ENCODE assay signal across 21 mouse cellular contexts in the genomic region with DNA sequence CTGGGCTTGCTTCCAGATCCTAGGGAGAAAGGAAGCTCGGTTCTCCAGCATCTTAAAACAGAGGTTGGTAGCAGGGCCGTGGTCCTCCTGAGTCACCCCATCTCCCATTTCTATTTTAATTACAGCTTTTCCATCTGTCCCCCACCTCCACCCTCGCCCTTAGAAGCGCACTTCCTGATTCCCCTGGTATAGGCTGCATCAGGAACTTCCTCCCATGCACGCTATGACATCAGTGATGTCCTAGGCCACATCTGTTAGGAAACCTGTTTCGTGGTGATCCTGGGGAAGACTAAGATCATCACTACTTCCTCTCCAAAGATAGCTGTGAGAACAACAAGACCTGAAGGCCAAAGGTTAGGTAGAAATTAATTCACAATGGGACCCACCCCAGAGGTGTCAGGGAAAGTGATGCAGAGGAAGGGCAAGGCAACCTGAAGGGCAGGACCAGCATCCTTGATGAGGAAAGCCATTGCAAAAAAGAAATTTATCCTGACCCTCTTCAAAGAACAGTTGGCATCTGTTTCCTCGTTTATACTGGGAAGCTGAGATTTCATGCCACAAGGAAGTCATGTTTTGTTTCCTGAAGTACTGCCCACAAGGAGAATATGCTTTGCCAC.
DNase-seq lines count a peak whose midpoint lies in the region; ATAC-seq and TF ChIP-seq lines count a peak whose summit lies in the region.
"Had no signal": no experiment of that assay in that cellular context is flagged by ENCODE, and none has a peak within 500 bp of the region (broad histone marks: within the 10 kb centered on the region; RNA-seq: fewer than 3 reads in every experiment).

No protein-coding gene starts in this region.

- intact Hi-C loops in heart, adult 2 months (cut with DNase I): loop anchor here (5.0 kb wide), 2 partner anchors 89 to 91 kb away; no protein-coding TSS in a partner anchor
- intact Hi-C loops in heart, postnatal 10 days (cut with DNase I): no loop called here
- intact Hi-C loops in left cerebral cortex, adult 2 months (cut with DNase I): no loop called here

- no peak for TF ChIP-seq CTCF in heart, adult 2 months (IDR thresholded peaks at IDR 0.05)
- TF ChIP-seq CTCF in liver, postnatal 0 days (IDR thresholded peaks at IDR 0.05; ENCODE audit: low read depth): no peak
- TF ChIP-seq CTCF in left cerebral cortex, adult 2 months (IDR thresholded peaks at IDR 0.05): no peak

- no peak for TF ChIP-seq EP300 in heart, adult 2 months (IDR thresholded peaks at IDR 0.05; ENCODE audit: insufficient read depth, low read depth, low read length)
- TF ChIP-seq EP300 in liver, postnatal 0 days (IDR thresholded peaks at IDR 0.05; ENCODE audit: low read depth): no peak

- no peak overlapping the region for H3K4me2 ChIP-seq in liver, postnatal 0 days (ENCODE audit: low read depth, low read length)
- no peak overlapping the region for H3K4me2 ChIP-seq in liver, embryonic 11.5 days
- no peak overlapping the region for H3K4me2 ChIP-seq in kidney, embryonic 16.5 days (replicated peaks; ENCODE audit: low read depth, low read length)
- H3K4me2 ChIP-seq in neural tube, embryonic 15.5 days: no peak overlapping the region
- H3K4me2 ChIP-seq: embryonic facial prominence, embryonic 12.5 days; forebrain, embryonic 13.5 days; lung, embryonic 14.5 days had no signal

- DNase-seq in heart, adult 2 months: peak in 1 of 2 experiments; percentile 12
- DNase-seq in heart, postnatal 10 days: no peak
- DNase-seq in liver, postnatal 0 days: no peak
- no peak for DNase-seq in liver, embryonic 11.5 days (ENCODE audit: low spot score)
- DNase-seq in left cerebral cortex, adult 2 months (ENCODE audit: extremely low spot score in 1 of 2, low spot score in 2 of 2): no peak
- DNase-seq: cerebellum, adult 9-11 months; gastrocnemius, postnatal 10 days; lung, embryonic 14.5 days; lung, postnatal 4 days; retina, postnatal 1 day; right cerebral cortex, postnatal 4 days had no signal

- WGBS in heart, adult 2 months: 44% methylated on average over 7 of the region's 7 CpGs
- 53% methylated on average over 7 of the region's 7 CpGs for whole genome bisulfite sequencing in liver, postnatal 0 days (ENCODE audit: insufficient replicate concordance)
- 59% methylated on average over 7 of the region's 7 CpGs for WGBS in liver, embryonic 11.5 days
- 74% methylated on average over 7 of the region's 7 CpGs for WGBS in kidney, embryonic 16.5 days
- 72% methylated on average over 7 of the region's 7 CpGs for WGBS in neural tube, embryonic 15.5 days

- no peak overlapping the region for H3K9ac ChIP-seq in heart, adult 2 months (ENCODE audit: low read depth, low read length)
- H3K9ac ChIP-seq in liver, postnatal 0 days (replicated peaks): no peak overlapping the region
- no peak overlapping the region for H3K9ac ChIP-seq in liver, embryonic 11.5 days (ENCODE audit: low read depth, low read length)
- H3K9ac ChIP-seq in kidney, embryonic 16.5 days (replicated peaks; ENCODE audit: low read length): no peak overlapping the region
- H3K9ac ChIP-seq in neural tube, embryonic 15.5 days (replicated peaks): no peak overlapping the region
- H3K9ac ChIP-seq: embryonic facial prominence, embryonic 12.5 days; forebrain, embryonic 13.5 days; lung, embryonic 14.5 days had no signal

- H3K27me3 ChIP-seq in heart, adult 2 months (ENCODE audit: control insufficient read depth, insufficient read depth, low read length): no peaks in the 10 kb centered on the region
- no peaks in the 10 kb centered on the region for H3K27me3 ChIP-seq in liver, postnatal 0 days (ENCODE audit: insufficient read depth, low read length)
- no peaks in the 10 kb centered on the region for H3K27me3 ChIP-seq in liver, embryonic 11.5 days (replicated peaks; ENCODE audit: control insufficient read depth, insufficient read depth, low read length)
- H3K27me3 ChIP-seq in kidney, embryonic 16.5 days (ENCODE audit: insufficient read depth, low read length): no peaks in the 10 kb centered on the region
- H3K27me3 ChIP-seq in neural tube, embryonic 15.5 days (replicated peaks): no peaks in the 10 kb centered on the region
- H3K27me3 ChIP-seq: embryonic facial prominence, embryonic 12.5 days; forebrain, embryonic 13.5 days had no signal

- no peak for TF ChIP-seq POLR2A in heart, adult 2 months (IDR thresholded peaks at IDR 0.05; ENCODE audit: insufficient read depth, low read depth, low read length)

- H3K4me3 ChIP-seq in heart, adult 2 months: no peak overlapping the region
- H3K4me3 ChIP-seq in liver, postnatal 0 days (ENCODE audit: low read depth, low read length): no peak overlapping the region
- no peak overlapping the region for H3K4me3 ChIP-seq in liver, embryonic 11.5 days (ENCODE audit: low read depth, low read length)
- H3K4me3 ChIP-seq in kidney, embryonic 16.5 days (ENCODE audit: low read length): no peak overlapping the region
- H3K4me3 ChIP-seq in neural tube, embryonic 15.5 days (replicated peaks): no peak overlapping the region
- H3K4me3 ChIP-seq in left cerebral cortex, adult 2 months: no peak overlapping the region
- H3K4me3 ChIP-seq: embryonic facial prominence, embryonic 12.5 days; erythroblast, embryonic 14.5 days; forebrain, embryonic 13.5 days; hindbrain, embryonic 10.5 days; layer of hippocampus, adult 2 months; limb, embryonic 10.5 days had no signal

- 0 out of 2 replicates have a peak overlapping the region, but pooled peaks have one; percentile 47 for H3K27ac ChIP-seq in heart, adult 2 months
- no peak overlapping the region for H3K27ac ChIP-seq in liver, postnatal 0 days (ENCODE audit: low read depth)
- no peak overlapping the region for H3K27ac ChIP-seq in liver, embryonic 11.5 days (ENCODE audit: low read depth, low read length)
- peak overlapping the region; percentile 72; the same call in 1 of the 2 replicates for H3K27ac ChIP-seq in kidney, embryonic 16.5 days (ENCODE audit: low read length)
- H3K27ac ChIP-seq in neural tube, embryonic 15.5 days (replicated peaks): peak overlapping the region; percentile 23; the same call in 1 of the 2 replicates
- H3K27ac ChIP-seq in left cerebral cortex, adult 2 months: no peak overlapping the region
- H3K27ac ChIP-seq: embryonic facial prominence, embryonic 12.5 days; forebrain, embryonic 13.5 days; hindbrain, embryonic 10.5 days; hindbrain, postnatal 0 days; layer of hippocampus, adult 2 months had no signal

- peaks cover 6% of the 10 kb centered on the region; the same call in 1 of the 2 replicates for H3K4me1 ChIP-seq in heart, adult 2 months (ENCODE audit: control insufficient read depth, insufficient read depth, low read length)
- no peaks in the 10 kb centered on the region for H3K4me1 ChIP-seq in liver, postnatal 0 days (ENCODE audit: insufficient read depth)
- no peaks in the 10 kb centered on the region for H3K4me1 ChIP-seq in liver, embryonic 11.5 days (replicated peaks; ENCODE audit: control insufficient read depth, insufficient read depth, low read length)
- peaks cover 10% of the 10 kb centered on the region for H3K4me1 ChIP-seq in kidney, embryonic 16.5 days (ENCODE audit: insufficient read depth, low read length)
- H3K4me1 ChIP-seq in neural tube, embryonic 15.5 days: 0 out of 2 replicates have a peak, but pooled peaks cover 4% of the 10 kb centered on the region
- H3K4me1 ChIP-seq: embryonic facial prominence, embryonic 12.5 days; hindbrain, embryonic 10.5 days had no signal

- no peaks in the 10 kb centered on the region for H3K9me3 ChIP-seq in liver, postnatal 0 days (ENCODE audit: low read length)
- H3K9me3 ChIP-seq in liver, embryonic 11.5 days (ENCODE audit: control insufficient read depth, low read length): no peaks in the 10 kb centered on the region
- H3K9me3 ChIP-seq in kidney, embryonic 16.5 days (ENCODE audit: low read length): no peaks in the 10 kb centered on the region
- H3K9me3 ChIP-seq in neural tube, embryonic 15.5 days (replicated peaks): no peaks in the 10 kb centered on the region
- H3K9me3 ChIP-seq: embryonic facial prominence, embryonic 12.5 days; forebrain, embryonic 13.5 days; hindbrain, embryonic 10.5 days; limb, embryonic 10.5 days had no signal

- H3K79me2 ChIP-seq in heart, adult 2 months (replicated peaks; ENCODE audit: control insufficient read depth, insufficient read depth, low read length): no peaks in the 10 kb centered on the region

- peaks cover 8% of the 10 kb centered on the region for H3K36me3 ChIP-seq in heart, adult 2 months (ENCODE audit: control insufficient read depth, insufficient read depth, low read length)
- no peaks in the 10 kb centered on the region for H3K36me3 ChIP-seq in liver, postnatal 0 days (replicated peaks; ENCODE audit: insufficient read depth, low read length)
- H3K36me3 ChIP-seq in liver, embryonic 11.5 days (ENCODE audit: control insufficient read depth, insufficient read depth, low read length): no peaks in the 10 kb centered on the region
- H3K36me3 ChIP-seq in kidney, embryonic 16.5 days (ENCODE audit: insufficient read depth, low read length): no peaks in the 10 kb centered on the region
- no peaks in the 10 kb centered on the region for H3K36me3 ChIP-seq in neural tube, embryonic 15.5 days
- H3K36me3 ChIP-seq: embryonic facial prominence, embryonic 12.5 days; hindbrain, embryonic 10.5 days; limb, embryonic 10.5 days had no signal

- peak; percentile 41; the same call in 1 of the 2 replicates for ATAC-seq in liver, postnatal 0 days
- no peak for ATAC-seq in liver, embryonic 11.5 days (replicated peaks; ENCODE audit: low FRiP score)
- ATAC-seq in kidney, embryonic 16.5 days (ENCODE audit: low FRiP score, low TSS enrichment): peak; percentile 76; the same call in 1 of the 2 replicates
- no peak for ATAC-seq in neural tube, embryonic 15.5 days (ENCODE audit: low FRiP score)
- ATAC-seq: forebrain, embryonic 13.5 days; hindbrain, postnatal 0 days; midbrain, embryonic 16.5 days had no signal

Comparison
In these comparisons a context has a peak if more than half of its experiments do, and no peak if none do; other contexts are left out.
1. ATAC-seq: peak in liver, postnatal 0 days (single experiment) and kidney, embryonic 16.5 days (single experiment); none in liver, embryonic 11.5 days (single experiment) and neural tube, embryonic 15.5 days (single experiment).
2. H3K27ac ChIP-seq: peak in heart, adult 2 months (single experiment), kidney, embryonic 16.5 days (single experiment) and neural tube, embryonic 15.5 days (single experiment); none in liver, postnatal 0 days (single experiment), liver, embryonic 11.5 days (single experiment) and left cerebral cortex, adult 2 months (single experiment).